Mouse (Mus musculus) lung, postnatal 0 days (tissue): ENCODE data around the gene Rhod.

Experiments used
- CTCF ChIP-seq: IDR thresholded peaks from 2 replicates; pipeline ENCODE4 v1.5.1; 2016; ENCODE audit warnings: antibody characterized with exemption, mild to moderate bottlenecking
- EP300 ChIP-seq: IDR thresholded peaks from 2 replicates; pipeline ENCODE4 v1.6.1; 2016; ENCODE audit warnings: antibody characterized with exemption, mild to moderate bottlenecking, control low read depth

- TF ChIP-seq CTCF, result no peak
- no peak for TF ChIP-seq EP300
Measured at GRCm38 (mm10) chr19:4420153-4420910, 18.9 kb downstream of the Rhod start.
